Mouse (Mus musculus) ES-E14 (cell line): ENCODE measurements around the gene Fuz.

ENCODE experiments used
- CHD2 ChIP-seq: IDR thresholded peaks from 2 replicates; pipeline ENCODE4 v1.6.1; 2014; ENCODE audit warnings: mild to moderate bottlenecking, low read depth, low read length, inconsistent platforms
- HCFC1 ChIP-seq: IDR thresholded peaks from 2 replicates; pipeline ENCODE4 v1.6.1; 2012; ENCODE audit warnings: low read length, inconsistent platforms, borderline replicate concordance; ENCODE audit not compliant: insufficient read depth
- MAFK ChIP-seq: IDR thresholded peaks from 2 replicates; pipeline ENCODE4 v1.6.1; 2014; ENCODE audit warnings: mild to moderate bottlenecking, low read depth, low read length, inconsistent platforms; ENCODE audit not compliant: insufficient read depth
- ZNF384 ChIP-seq: IDR thresholded peaks from 2 replicates; pipeline ENCODE4 v1.6.1; 2012; ENCODE audit warnings: low read depth, low read length, inconsistent platforms

- no peak for TF ChIP-seq MAFK
- no peak for TF ChIP-seq CHD2
- TF ChIP-seq ZNF384, result no peak
- TF ChIP-seq HCFC1, result no peak
Measured at GRCm38 (mm10) chr7:44908706-44909476, 13.0 kb downstream of the Fuz start.
